Mouse (Mus musculus): ENCODE results near the gene Wfdc12.

GRCm38 (mm10) chr2:164232671-164233070 is 42.3 kb upstream of the Wfdc12 start:
- TF ChIP-seq CTCF (IDR thresholded peaks at IDR 0.05; ENCODE audit: borderline replicate concordance, control insufficient read depth, extremely low read depth, insufficient read depth, low read length, poor library complexity) (no peak), POLR2A (IDR thresholded peaks at IDR 0.05; ENCODE audit: control insufficient read depth, extremely low read depth, insufficient read depth, low read length, poor library complexity) (no peak)
